Mouse (Mus musculus) cerebellum, postnatal 10 days (tissue): ENCODE measurements around the gene Lalba.
"Not testable (repeated sequence)": the region's sequence is repeated elsewhere in the genome, so short reads cannot be mapped to it uniquely, and the experiment has no call there.

Experiments
- DNase-seq, 2 experiments: peaks; one replicate each; pipeline ENCODE4 v3.0.0; 2021; ENCODE audit warnings: mixed read lengths in 2 of 2

The Lalba gene

GRCm38 (mm10) chr15:98482701-98483100 is at the start of gene Lalba:
Lalba (minus strand) TSS chr15:98482721.
- DNase-seq, result peak in 1 of 2 experiments; percentile 15

DNA sequence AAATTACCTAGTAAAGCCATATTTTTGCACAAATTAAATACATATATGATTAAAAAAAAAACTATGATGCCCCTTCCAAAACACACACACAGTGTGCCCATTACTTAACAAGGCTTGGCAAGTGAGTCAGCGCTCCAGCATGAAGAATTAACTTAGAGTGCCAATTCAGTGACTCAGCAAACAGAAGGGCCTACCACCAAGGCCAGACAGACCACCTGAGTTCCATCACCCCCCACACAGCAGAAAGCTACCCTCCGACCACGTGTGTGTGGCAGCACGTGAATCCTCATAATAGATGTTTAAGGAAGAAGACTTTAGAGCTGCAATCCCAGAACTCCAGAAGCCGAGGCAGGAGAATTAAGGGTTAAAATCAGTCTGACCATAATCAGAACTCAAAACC is 49.8 kb upstream of the Lalba start:
- DNase-seq, result peak; percentile 23 to 32

- no peak for DNase-seq
These were observed 45.6 kb upstream of the Lalba start for GRCm38 (mm10) chr15:98528066-98528563.

- no peak for DNase-seq
These were observed 44.7 kb upstream of the Lalba start for GRCm38 (mm10) chr15:98527056-98527771.

- DNase-seq, result no peak
These were observed 43.5 kb upstream of the Lalba start for GRCm38 (mm10) chr15:98526057-98526456.

DNA sequence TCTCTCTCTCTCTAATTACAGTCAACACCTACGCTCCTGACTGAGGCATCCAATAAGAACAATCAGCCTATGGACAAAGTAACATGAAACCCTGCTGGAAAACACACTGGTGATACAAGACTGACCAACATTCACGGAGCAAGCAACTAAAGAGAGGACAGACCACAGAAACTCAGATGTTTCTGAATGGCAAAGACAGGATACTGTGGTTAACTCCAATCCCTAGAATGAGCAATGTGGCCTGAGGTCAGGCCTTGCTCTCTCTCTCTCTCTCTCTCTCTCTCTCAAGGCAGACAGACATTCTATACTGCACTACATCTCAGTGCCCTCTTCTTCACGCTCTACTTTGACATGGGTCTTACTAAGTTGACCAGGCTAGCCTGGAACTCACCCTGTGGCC is 38.7 kb upstream of the Lalba start:
- no peak for DNase-seq

DNA sequence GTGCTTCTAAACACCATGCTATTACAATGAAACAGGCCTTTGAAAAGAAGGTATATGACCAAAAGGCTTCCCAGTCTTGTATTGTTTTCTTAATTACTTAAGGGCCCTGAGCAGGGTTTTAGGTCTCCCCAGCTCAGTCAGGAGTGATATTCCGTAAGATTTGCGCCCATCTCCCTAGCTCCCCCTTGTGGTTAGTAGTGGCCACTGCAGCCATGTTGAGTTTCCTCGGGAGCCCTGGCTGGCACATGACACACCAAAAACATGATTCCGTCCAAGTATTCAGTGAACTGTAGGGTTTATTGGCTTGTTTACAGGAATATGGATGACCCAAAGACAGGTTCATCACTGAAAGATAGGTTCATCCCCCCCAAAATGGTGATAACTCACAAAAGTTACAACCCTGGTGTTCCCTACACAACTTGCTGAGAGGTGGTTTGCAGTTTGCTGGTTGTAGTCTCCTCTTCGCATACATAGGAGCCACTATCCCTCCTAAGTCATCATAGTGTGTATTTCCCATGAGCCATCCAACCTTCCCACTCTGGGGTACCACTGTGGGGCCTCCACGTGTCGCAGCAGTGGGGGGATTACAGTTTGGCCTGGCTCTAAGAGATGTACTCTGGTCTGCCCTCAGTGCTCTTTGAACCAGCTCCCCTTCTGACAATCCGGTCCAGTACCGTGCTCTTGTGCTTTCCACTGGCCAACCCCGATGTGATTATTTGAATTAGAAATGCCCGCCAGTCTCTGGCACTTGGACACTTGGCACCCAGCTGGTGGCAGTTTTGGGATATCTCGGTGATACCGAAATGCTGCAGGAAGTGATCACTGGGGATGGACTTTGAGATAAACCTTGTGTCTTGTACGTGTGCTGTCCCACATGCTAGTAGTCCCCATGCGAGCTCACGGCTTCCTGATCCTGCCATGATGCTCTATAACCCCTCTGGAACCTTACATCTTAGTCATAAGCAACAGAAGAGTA is 35.1 kb upstream of the Lalba start:
- peak; percentile 68 to 80 for DNase-seq

DNA sequence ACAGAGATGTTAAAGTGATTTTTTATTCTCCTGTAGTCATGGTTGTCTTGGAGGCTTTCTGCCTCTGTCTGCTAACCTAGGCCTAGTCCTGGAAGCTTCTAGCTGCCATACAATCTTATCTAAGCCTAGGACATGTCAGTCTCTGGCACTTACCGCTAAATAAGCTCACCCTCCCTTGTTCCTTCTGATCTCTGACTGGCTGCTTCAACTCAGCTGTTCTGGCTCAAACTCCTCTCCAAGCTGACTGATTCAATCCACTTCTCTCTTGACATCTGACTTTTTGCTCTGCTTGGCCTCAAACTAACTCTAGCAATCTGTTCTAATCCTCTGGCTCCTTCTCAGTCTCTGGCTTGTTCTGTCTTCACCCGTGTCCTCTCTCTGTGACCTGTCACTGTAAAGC is 32.3 kb upstream of the Lalba start:
- DNase-seq, result not testable (repeated sequence)

- no peak for DNase-seq
These were observed 31.6 kb upstream of the Lalba start for GRCm38 (mm10) chr15:98514146-98514545.

DNA sequence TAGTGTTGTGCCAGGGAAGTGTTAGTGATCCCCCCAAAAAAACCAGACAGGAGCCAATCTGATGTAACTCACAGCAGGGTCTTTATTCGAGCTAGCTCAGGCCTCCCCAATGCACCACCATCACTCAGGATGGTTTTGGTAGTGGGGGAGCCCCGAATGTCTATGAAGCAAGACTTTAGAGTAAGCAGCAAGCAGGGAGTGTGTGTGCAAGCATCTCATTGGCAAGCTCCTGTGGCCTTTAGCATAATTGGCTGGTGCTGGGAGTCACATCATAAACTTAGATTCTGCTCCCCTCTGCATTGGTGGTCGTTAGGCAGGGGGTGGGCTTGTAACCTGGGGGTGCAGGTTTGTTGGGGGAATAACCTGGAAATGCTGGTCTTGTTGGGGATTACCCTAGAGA is 31.2 kb upstream of the Lalba start:
- not testable (repeated sequence) for DNase-seq

DNA sequence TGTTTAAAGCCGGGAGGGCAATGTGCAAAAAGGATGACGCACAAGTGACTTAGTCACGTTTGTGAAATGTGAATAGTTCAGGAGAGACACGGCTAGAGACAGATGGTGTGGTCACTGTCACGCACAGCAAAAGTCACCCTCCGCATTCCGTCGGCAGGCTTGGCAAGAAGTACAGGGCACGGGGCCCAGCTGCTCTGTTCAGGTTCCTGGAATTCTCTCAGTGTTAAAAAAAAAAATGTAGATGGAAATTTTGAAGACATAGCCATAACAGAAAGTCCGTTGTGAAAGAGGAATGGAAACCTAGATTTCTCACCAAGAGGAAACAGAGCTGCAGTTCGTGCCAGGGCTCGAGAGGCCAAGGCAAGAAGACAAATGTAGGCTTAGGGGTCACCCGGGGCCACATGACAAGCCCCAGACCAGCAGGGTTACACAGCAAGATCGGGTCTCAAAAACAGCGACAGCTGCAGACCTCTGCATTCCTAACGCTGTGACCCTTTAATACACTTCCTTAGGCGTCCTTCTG is 30.3 kb upstream of the Lalba start:
- peak; percentile 82 to 84 for DNase-seq

- DNase-seq, result no peak
These were observed 29.7 kb upstream of the Lalba start for GRCm38 (mm10) chr15:98512232-98512631.

DNA sequence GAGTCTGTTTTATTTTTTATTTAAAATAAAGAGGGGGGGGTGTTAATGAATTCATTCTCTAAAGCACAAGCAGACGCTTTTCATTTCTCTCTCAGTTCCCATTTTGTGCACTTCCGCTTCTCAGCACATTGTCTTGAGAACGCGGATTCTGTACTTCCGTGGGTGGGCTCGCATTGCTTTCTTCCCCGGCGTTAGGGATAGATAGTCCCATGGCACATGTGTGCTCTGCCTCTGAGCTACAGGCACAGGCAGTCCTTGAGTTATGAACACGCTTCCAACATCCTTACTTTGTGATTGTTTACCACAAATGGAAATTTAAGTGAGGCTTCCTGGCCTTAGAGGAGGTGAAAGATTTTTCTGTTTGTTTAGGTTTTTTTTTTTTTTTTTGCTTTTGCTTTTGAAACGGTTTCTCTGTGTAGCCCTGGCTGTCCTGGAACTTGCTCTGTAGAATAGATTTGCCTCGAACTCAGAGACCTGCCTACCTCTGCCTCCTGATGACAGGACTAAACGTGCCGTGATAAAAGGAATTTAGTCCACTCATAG is 28.9 kb upstream of the Lalba start:
- DNase-seq, result no peak

DNA sequence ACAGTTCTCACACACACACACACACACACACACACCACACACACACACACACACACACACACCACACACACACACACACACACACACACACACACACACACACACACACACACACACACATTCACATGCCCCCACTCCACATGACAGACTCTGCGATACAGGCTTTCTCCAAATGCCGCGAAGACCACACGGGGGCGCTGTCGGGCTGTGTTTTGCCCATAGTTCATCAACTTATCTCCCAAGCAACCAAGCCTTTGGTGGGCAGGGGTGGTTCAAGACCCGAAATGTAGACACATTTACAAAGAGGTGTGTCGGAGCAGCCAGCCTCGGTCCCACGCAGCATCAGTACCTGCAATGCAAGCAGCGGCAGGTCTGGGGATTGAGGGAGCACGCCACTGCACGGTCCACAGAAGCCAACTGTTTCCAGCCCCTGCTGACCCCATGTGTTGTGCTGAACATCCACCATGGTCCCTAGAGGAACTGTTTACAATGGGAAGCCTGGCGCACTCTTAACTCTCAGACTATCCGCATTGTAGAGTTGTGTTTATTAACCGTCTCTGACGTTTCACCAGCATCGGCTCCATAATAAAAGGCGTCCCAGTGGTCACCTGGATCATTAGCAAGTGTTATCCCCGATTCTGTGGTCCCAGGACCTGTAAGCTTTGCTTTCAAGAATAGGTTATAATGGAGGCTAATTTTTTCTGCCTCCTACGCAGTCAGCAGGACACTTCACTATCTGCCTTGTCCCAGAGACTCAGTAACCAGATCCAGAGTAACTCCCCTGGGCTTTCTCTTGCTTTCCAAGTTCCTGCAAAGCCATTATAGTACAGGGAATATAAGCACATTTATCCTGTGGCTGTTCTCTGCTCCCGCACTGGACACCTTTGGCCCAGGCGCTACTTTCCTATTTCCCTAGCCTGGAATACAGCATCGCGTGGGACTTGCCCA is 28.2 kb upstream of the Lalba start:
- DNase-seq, result peak; percentile 88 to 93

DNA sequence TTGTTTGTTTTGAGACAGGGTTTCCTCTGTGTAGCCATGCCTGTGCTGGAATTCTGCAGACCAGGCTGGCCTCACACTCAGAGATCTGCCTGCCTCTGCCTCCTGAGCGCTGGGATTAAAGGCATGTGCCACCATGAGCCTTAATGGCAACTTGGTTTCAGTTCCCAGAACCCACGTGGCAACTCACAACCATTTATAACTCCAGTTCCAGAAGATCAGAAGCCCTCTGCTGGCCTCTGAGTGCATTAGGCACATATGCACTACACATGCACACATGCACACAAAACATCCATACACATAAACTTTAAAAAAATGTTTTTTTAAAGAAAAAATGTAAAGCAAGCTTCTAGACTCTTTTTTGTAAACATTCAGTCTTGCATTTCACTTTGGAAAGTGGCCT is 26.9 kb upstream of the Lalba start:
- no peak for DNase-seq

DNA sequence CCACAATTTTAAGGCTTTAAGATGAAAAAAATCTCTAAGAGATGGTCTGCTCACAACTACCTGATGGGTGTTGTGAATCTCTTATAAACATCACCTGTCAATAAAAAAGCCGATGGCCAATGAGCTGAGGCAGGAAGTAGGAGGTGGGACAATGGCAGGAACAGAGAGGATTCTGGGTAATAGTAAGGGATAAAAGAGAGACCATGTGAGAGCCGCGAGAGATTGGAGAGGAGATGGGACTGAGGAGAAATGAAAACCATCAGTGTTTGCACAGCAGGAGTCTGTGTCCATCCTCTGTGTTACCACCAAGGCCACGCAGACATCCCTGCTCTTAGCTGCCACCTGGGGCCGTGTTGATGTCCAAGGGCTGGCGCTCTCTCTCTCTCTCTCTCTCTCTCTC is 24.8 kb upstream of the Lalba start:
- no peak for DNase-seq

DNA sequence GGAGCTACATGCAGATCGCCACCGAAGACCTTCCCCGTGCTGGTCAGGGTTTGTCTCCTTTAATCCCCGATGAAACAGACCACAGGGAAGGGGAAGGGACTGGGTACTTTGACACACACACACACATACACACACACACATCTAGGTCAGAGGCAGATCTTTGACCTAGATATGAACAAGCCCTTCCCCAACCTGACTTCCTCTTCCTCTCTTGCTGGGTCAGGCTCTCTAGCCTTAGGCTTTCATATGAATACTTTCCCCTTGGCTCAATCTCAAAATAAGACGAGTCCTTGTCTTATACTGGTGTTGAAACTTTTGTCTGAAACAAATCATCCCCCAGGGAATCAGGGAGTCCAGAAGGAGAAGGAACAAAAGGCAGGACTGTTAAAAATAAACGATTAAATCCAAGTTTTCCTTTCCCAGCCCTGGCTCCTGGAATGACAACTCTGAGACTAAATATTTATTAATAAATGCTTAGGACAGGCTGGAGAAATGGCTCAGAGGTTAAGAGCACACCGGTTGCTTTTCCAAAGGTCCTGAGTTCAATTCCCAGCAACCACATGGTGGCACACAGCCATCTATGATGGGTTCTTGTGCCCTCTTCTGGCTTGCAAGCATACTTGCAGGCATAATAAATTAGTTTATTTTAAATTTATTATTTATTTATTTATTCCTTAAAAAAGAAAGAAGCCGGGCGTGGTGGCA is 23.9 kb upstream of the Lalba start:
- DNase-seq, result no peak

DNA sequence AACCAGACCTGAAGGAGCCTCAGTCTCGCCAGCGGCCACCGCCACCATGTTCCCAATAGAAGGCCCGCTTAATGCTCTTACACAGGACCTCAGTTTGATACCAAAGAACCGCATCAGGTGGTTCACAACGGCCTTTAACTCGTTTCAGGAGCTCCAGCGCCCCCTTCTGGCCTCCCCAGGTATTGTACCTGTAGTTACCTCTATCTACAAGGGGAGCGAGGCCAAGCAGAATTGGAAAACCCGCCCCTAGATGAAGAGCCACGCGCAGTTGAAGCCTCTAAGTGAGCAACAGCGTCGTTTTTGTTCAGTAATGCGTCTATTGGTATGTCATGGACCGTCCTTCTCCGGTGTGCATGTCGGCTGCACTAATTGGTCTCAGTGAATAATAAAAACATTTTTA is 22.0 kb upstream of the Lalba start:
- peak; percentile 78 to 86 for DNase-seq

GRCm38 (mm10) chr15:98503317-98503716 is 20.8 kb upstream of the Lalba start:
- DNase-seq, result no peak

DNA sequence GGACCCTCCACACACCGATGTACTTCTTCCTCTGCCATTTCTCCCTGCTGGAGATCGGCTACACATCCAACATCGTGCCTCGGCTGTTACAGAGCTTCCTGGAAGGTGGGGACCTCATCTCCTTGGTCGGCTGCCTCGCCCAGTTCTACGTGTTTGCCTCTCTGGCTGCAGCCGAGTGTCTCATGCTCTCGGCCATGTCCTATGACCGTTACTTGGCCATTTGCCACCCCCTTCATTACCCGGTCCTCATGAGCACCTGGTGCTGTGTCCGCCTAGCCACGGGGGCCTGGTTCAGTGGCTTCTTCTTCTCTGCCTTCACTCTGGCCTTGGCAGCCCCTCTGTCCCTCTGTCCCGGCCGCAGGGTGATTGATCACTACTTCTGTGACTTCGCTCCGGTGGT is 15.1 kb upstream of the Lalba start:
- DNase-seq, result peak; percentile 54 to 57

DNA sequence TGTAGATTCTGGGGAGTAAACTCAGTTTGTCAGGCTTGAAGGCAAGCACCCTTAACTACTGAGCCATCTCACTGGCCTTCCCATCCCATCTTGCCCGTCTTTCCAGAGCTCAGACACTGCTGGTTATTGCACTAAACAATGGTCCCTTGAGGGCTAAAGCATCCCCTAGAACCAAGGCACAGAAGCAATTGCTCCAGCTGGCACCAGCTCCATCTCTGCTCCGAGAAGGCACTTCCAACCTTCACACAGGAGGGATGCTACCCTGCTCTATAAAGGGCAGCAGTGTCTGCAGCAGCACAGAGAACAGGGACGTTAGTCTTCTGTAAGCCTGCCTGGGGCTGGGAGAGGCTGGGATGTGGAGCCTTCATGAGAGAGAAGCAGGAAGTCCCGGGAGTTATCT is 9.6 kb upstream of the Lalba start, which contains the start of gene Olfr279:
Gene Olfr279, plus strand, starts transcription at position 301 of the 400 bp plus-strand sequence.
- DNase-seq, result no peak
